Mouse (Mus musculus): ENCODE results near the gene Idi2. TPM values are rescaled to one million over a fixed set of nuclear protein-coding genes. Genes with fewer than 3 reads are reported as not detected.
"Not testable (repeated sequence)": the region's sequence is repeated elsewhere in the genome, so short reads cannot be mapped to it uniquely, and the experiment has no call there.

Idi2 gene
- total RNA-seq (2014; fragmentation: Nextera tagmentation) (1.4 TPM in 1 of 2 replicates, not detected in the other), total RNA-seq (2017) (1.1 and 1.3 TPM in 2 replicates), polyA plus RNA-seq (2012) (0.04 and 0.06 TPM in 2 replicates)

GRCm38 (mm10) chr13:8952563-8952962 lies at the start of gene Idi2:
TSS of gene Idi2 (plus strand) at chr13:8952863.
- not testable (repeated sequence) for H3K27me3 ChIP-seq (ENCODE audit: insufficient read depth, low read length); H3K36me3 ChIP-seq (replicated peaks); H3K4me1 ChIP-seq (ENCODE audit: insufficient read depth, low read depth, low read length); H3K9me3 ChIP-seq (replicated peaks); ATAC-seq (ENCODE audit: extremely low read depth, insufficient number of reproducible peaks, low FRiP score, poor library complexity, severe bottlenecking); DNase-seq (ENCODE audit: low spot score); H3K4me3 ChIP-seq (ENCODE audit: low read depth, low read length)

DNA sequence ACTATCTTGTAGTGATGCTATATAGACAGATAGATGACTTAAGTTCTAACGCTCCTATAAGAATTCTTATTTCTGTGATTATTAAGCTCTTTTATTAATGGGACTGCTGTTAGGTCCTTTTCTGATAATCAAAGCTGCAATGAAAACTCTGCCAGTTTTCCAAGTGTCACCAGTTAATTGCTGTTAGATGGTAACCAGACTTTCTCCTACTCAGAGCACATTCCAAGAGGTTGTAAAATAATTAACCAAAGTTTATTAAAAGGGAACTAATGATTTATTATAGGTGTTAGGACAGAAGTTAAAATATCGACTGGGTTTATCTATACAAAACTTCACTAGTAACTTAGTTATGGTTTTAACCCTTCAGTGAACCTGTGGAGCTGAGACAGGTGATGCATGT lies 46.7 kb upstream of the Idi2 start:
- H3K36me3 ChIP-seq (replicated peaks); DNase-seq (ENCODE audit: low spot score): not testable (repeated sequence)

DNA sequence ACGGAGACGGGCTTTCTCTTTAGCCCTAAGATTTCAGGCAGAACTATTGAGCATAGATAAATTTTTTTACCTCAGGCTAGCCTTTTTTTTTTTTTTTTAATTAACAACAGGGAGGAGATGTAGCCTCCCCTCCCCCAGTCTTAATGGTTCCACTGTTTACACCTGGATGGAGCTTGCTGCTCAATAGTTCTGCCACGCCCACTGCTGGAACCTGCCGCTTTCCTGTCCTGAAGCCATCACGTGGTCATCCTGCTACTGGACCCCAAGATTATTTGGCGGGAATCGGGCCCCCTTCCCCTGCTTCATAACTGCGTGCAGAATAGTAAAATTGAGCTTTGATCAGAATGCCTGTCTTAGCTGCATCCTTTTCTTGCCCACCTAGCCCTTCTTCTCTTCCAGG lies 38.8 kb upstream of the Idi2 start:
- not testable (repeated sequence) for H3K36me3 ChIP-seq (replicated peaks); ATAC-seq (ENCODE audit: extremely low read depth, insufficient number of reproducible peaks, low FRiP score, poor library complexity, severe bottlenecking); H3K27me3 ChIP-seq (ENCODE audit: insufficient read depth, low read length); H3K4me1 ChIP-seq (ENCODE audit: insufficient read depth, low read depth, low read length); H3K9me3 ChIP-seq (replicated peaks); H3K4me3 ChIP-seq (ENCODE audit: low read depth, low read length); DNase-seq (ENCODE audit: low spot score)

More for the DNA sequence above, 46.7 kb upstream of the Idi2 start:
- H3K4me3 ChIP-seq (ENCODE audit: low read depth, low read length); H3K27me3 ChIP-seq (ENCODE audit: insufficient read depth, low read length); ATAC-seq (ENCODE audit: extremely low read depth, insufficient number of reproducible peaks, low FRiP score, poor library complexity, severe bottlenecking); H3K4me1 ChIP-seq (ENCODE audit: insufficient read depth, low read depth, low read length): not testable (repeated sequence)
- H3K9me3 ChIP-seq (replicated peaks): peaks cover 11% of the 10 kb centered on the region

- Histone ChIP-seq H3K9me3 (replicated peaks) (no peaks in the 10 kb centered on the region), H3K36me3 (replicated peaks) (no peaks in the 10 kb centered on the region), H3K4me1 (ENCODE audit: insufficient read depth, low read depth, low read length) (peaks cover 21% of the 10 kb centered on the region; the same call in 1 of the 2 replicates), H3K4me3 (ENCODE audit: low read depth, low read length) (no peak overlapping the region), H3K27me3 (ENCODE audit: insufficient read depth, low read length) (peaks cover 20% of the 10 kb centered on the region)
- ATAC-seq (ENCODE audit: extremely low read depth, insufficient number of reproducible peaks, low FRiP score, poor library complexity, severe bottlenecking) (no peak), DNase-seq (ENCODE audit: low spot score) (peak; percentile 9)
- TF ChIP-seq TAL1 (conservative IDR thresholded peaks at IDR 0.05; ENCODE audit: low read depth, low read length) (0 out of 2 replicates have a peak, but pooled peaks have one; percentile 8), CTCF (IDR thresholded peaks at IDR 0.05; ENCODE audit: low read depth, low read length) (no peak)
Measured at GRCm38 (mm10) chr13:8933499-8933898, 19.2 kb upstream of the Idi2 start.

DNA sequence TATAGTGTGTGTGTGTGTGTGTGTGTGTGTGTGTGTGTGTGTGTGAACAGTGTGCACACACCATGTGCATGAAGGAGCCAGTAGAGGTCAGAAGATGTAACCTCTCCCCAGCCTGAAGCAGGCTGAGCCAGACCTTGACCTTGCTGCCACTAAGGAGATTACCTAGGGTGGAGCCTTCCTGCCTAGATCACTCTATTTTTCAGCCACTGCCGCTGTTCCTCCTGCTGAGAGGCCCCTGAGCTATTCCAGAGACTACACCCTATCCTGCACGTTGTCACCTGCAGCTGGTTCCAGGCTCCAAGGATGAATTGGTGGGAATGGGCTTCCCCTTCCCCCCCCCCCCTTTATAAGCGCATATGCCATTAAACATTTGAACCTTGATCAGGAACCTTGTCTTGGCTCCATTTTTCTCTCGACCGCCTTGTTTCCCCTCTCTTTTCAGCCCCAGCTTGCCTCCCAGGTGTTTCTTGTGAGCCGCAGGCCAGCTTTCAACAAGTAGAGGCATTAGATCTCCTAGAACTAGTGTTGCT lies 15.0 kb upstream of the Idi2 start:
- peaks cover 38% of the 10 kb centered on the region for H3K4me1 ChIP-seq (ENCODE audit: insufficient read depth, low read depth, low read length)
- not testable (repeated sequence) for H3K4me3 ChIP-seq (ENCODE audit: low read depth, low read length); ATAC-seq (ENCODE audit: extremely low read depth, insufficient number of reproducible peaks, low FRiP score, poor library complexity, severe bottlenecking); H3K9me3 ChIP-seq (replicated peaks); H3K36me3 ChIP-seq (replicated peaks); DNase-seq (ENCODE audit: low spot score); H3K27me3 ChIP-seq (ENCODE audit: insufficient read depth, low read length)

GRCm38 (mm10) chr13:8941110-8941509 lies 11.6 kb upstream of the Idi2 start:
- H3K9me3 ChIP-seq (replicated peaks); DNase-seq (ENCODE audit: low spot score); H3K4me3 ChIP-seq (ENCODE audit: low read depth, low read length); H3K36me3 ChIP-seq (replicated peaks); H3K27me3 ChIP-seq (ENCODE audit: insufficient read depth, low read length): not testable (repeated sequence)
- 0 out of 2 replicates have a peak, but pooled peaks have one; percentile 22 for ATAC-seq (ENCODE audit: extremely low read depth, insufficient number of reproducible peaks, low FRiP score, poor library complexity, severe bottlenecking)
- peaks cover 28% of the 10 kb centered on the region for H3K4me1 ChIP-seq (ENCODE audit: insufficient read depth, low read depth, low read length)
- peak; percentile 56 for TF ChIP-seq TAL1 (conservative IDR thresholded peaks at IDR 0.05; ENCODE audit: low read depth, low read length)

- H3K4me1 ChIP-seq (ENCODE audit: insufficient read depth, low read depth, low read length): peaks cover 28% of the 10 kb centered on the region
- not testable (repeated sequence) for H3K9me3 ChIP-seq (replicated peaks); DNase-seq (ENCODE audit: low spot score); H3K4me3 ChIP-seq (ENCODE audit: low read depth, low read length); H3K27me3 ChIP-seq (ENCODE audit: insufficient read depth, low read length); H3K36me3 ChIP-seq (replicated peaks)
- peak; percentile 90 for ATAC-seq (ENCODE audit: extremely low read depth, insufficient number of reproducible peaks, low FRiP score, poor library complexity, severe bottlenecking)
Measured at GRCm38 (mm10) chr13:8941701-8942100, 11.0 kb upstream of the Idi2 start.

- not testable (repeated sequence) for H3K36me3 ChIP-seq (replicated peaks); ATAC-seq (ENCODE audit: extremely low read depth, insufficient number of reproducible peaks, low FRiP score, poor library complexity, severe bottlenecking); DNase-seq (ENCODE audit: low spot score); H3K27me3 ChIP-seq (ENCODE audit: insufficient read depth, low read length); H3K9me3 ChIP-seq (replicated peaks); H3K4me3 ChIP-seq (ENCODE audit: low read depth, low read length)
- H3K4me1 ChIP-seq (ENCODE audit: insufficient read depth, low read depth, low read length): peaks cover 23% of the 10 kb centered on the region
Measured at GRCm38 (mm10) chr13:8943828-8944227, 8.8 kb upstream of the Idi2 start.

GRCm38 (mm10) chr13:8948131-8948530 lies 4.5 kb upstream of the Idi2 start, which contains the start of gene Gm9745:
TSS of gene Gm9745 (minus strand) at chr13:8948231.
- H3K9me3 ChIP-seq (replicated peaks); ATAC-seq (ENCODE audit: extremely low read depth, insufficient number of reproducible peaks, low FRiP score, poor library complexity, severe bottlenecking); H3K36me3 ChIP-seq (replicated peaks); DNase-seq (ENCODE audit: low spot score); H3K27me3 ChIP-seq (ENCODE audit: insufficient read depth, low read length); H3K4me3 ChIP-seq (ENCODE audit: low read depth, low read length); H3K4me1 ChIP-seq (ENCODE audit: insufficient read depth, low read depth, low read length): not testable (repeated sequence)

DNA sequence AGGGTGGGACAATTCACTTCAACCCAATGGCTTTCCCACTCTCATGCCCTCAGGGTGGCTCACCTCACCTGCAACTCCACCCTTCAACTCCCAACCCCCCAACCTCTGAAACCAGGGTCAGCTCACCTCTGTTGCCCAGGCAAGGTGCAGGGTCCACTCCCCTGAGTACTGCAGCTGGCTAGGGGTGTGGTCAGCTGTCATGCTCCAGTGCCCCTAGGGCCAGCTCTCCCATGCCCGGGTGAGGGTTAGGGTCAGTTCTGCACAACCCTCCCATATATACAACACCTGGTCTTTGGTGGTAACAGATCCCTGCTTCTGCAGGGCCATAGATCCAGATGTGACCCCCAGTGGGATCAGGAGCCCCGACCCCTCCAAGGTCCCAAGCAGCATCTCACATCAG lies 2.5 kb downstream of the Idi2 start:
- H3K4me1 ChIP-seq (ENCODE audit: insufficient read depth, low read depth, low read length): peaks cover 18% of the 10 kb centered on the region
- ATAC-seq (ENCODE audit: extremely low read depth, insufficient number of reproducible peaks, low FRiP score, poor library complexity, severe bottlenecking); H3K36me3 ChIP-seq (replicated peaks); H3K27me3 ChIP-seq (ENCODE audit: insufficient read depth, low read length); H3K4me3 ChIP-seq (ENCODE audit: low read depth, low read length); DNase-seq (ENCODE audit: low spot score); H3K9me3 ChIP-seq (replicated peaks): not testable (repeated sequence)

DNA sequence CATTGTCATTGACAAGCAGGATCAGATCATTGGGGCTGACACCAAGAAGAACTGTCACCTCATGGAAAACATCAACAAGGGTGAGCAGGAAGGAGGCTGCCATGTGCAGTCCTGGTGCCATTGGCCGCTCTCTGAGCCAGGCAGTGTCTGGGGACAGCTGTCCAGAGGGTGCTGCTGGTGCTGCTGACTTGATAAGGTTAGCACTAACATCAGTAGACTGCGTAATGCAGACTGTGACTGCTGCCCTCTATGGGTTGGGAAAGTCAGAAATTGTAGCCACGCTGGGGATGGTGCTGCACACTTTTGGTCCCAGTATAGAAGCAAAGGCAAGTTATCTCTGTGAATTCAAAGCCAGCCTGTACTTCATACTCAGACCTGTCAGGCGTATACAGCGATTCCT lies 4.2 kb downstream of the Idi2 start:
- H3K36me3 ChIP-seq (replicated peaks); H3K27me3 ChIP-seq (ENCODE audit: insufficient read depth, low read length); DNase-seq (ENCODE audit: low spot score); H3K4me3 ChIP-seq (ENCODE audit: low read depth, low read length); ATAC-seq (ENCODE audit: extremely low read depth, insufficient number of reproducible peaks, low FRiP score, poor library complexity, severe bottlenecking); H3K9me3 ChIP-seq (replicated peaks): not testable (repeated sequence)
- H3K4me1 ChIP-seq (ENCODE audit: insufficient read depth, low read depth, low read length): peaks cover 31% of the 10 kb centered on the region

GRCm38 (mm10) chr13:8959058-8959457 lies 6.4 kb downstream of the Idi2 start:
- H3K27me3 ChIP-seq (ENCODE audit: insufficient read depth, low read length); H3K4me3 ChIP-seq (ENCODE audit: low read depth, low read length); H3K9me3 ChIP-seq (replicated peaks); DNase-seq (ENCODE audit: low spot score); H3K36me3 ChIP-seq (replicated peaks): not testable (repeated sequence)
- H3K4me1 ChIP-seq (ENCODE audit: insufficient read depth, low read depth, low read length): peaks cover 42% of the 10 kb centered on the region
- peak; percentile 87 for ATAC-seq (ENCODE audit: extremely low read depth, insufficient number of reproducible peaks, low FRiP score, poor library complexity, severe bottlenecking)
